Mouse (Mus musculus) liver, embryonic 11.5 days (tissue): Measurements from ENCODE around the gene Duxf3. TPM values are rescaled to one million over a fixed set of nuclear protein-coding genes. Genes with fewer than 3 reads are reported as not detected.
"Not testable (repeated sequence)": the region's sequence is repeated elsewhere in the genome, so short reads cannot be mapped to it uniquely, and the experiment has no call there.

Experiments used
- ATAC-seq: fragments of 200-750 bp; cut with Nextera tagmentation; replicated peaks from 2 replicates; pipeline ENCODE4 v1.8.0; 2017; ENCODE audit warnings: moderate number of reproducible peaks, mild to moderate bottlenecking, moderate TSS enrichment, moderate library complexity; ENCODE audit not compliant: low FRiP score
- DNase-seq: peaks from one replicate; pipeline ENCODE4 v3.0.0-alpha.2; 2017; ENCODE audit warnings: low spot score
- H3K27ac ChIP-seq: fragments of 300-500 bp; sonication (generic); 2 replicates; pipeline ENCODE4 v1.5.1; 2014; ENCODE audit warnings: mild to moderate bottlenecking, low read depth, low read length, control low read depth
- H3K27me3 ChIP-seq: fragments of 300-500 bp; sonication (generic); replicated peaks from 2 replicates; pipeline ENCODE4 v1.6.1; 2014; ENCODE audit warnings: low read length, mixed read lengths; ENCODE audit not compliant: control insufficient read depth, insufficient read depth
- H3K36me3 ChIP-seq: fragments of 300-500 bp; sonication (generic); 2 replicates; pipeline ENCODE4 v1.6.1; 2014; ENCODE audit warnings: mild to moderate bottlenecking, low read length, moderate library complexity, mixed read lengths; ENCODE audit not compliant: control insufficient read depth, insufficient read depth
- H3K4me1 ChIP-seq: fragments of 300-500 bp; sonication (generic); replicated peaks from 2 replicates; pipeline ENCODE4 v1.6.1; 2014; ENCODE audit warnings: low read length, mixed read lengths; ENCODE audit not compliant: control insufficient read depth, insufficient read depth
- H3K4me2 ChIP-seq: fragments of 300-500 bp; sonication (generic); 2 replicates; pipeline ENCODE4 v1.6.1; 2014; ENCODE audit warnings: mild to moderate bottlenecking, control low read depth, moderate library complexity
- H3K4me3 ChIP-seq: fragments of 300-500 bp; sonication (generic); 2 replicates; pipeline ENCODE4 v1.5.1; 2014; ENCODE audit warnings: low read depth, low read length, control low read depth
- H3K9ac ChIP-seq: fragments of 300-500 bp; sonication (generic); 2 replicates; pipeline ENCODE4 v1.6.1; 2014; ENCODE audit warnings: low read depth, low read length, control low read depth
- H3K9me3 ChIP-seq: fragments of 300-500 bp; sonication (generic); 2 replicates; pipeline ENCODE4 v1.6.1; 2016; ENCODE audit warnings: low read length, inconsistent platforms, mixed read lengths; ENCODE audit not compliant: control insufficient read depth
- WGBS: fragments of 180-500 bp; shearing (Covaris S2); extraction: QIAGEN DNeasy Blood & Tissue Kit; methylation state at CpG from one replicate; pipeline ENCODE4 v1.1.7; 2014; 5-methylcytosine and 5-hydroxymethylcytosine counted together
- polyA plus RNA-seq: library from polyadenylated mRNA; unstranded; fragments of >200 nt; fragmentation: Nextera tagmentation; extraction: Ambion mirVana; gene quantifications from 2 replicates; pipeline ENCODE4 v1.2.1, GENCODE M21; 2014

Duxf3 gene
- polyA plus RNA-seq, 1 experiment from 2014 or later = not detected

DNA sequence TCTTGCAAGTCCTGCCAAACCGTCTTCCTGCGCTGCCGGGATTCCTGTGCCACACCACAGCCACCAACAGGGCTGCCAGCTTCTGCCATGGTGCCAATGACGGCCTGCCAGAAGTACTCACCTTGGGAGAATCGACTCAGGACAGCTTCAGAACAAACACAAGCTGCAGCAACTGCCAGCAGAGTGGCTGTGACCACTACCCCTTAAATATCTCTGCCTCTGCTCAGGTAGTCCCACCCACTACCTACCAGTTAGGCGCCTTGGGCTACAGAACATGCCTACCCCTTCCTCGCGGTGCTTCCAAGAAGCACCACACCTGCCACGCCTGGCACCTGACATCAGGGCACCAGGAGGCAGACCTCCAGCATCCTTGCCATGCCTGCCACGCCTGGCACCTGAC is 4.1 kb upstream of the Duxf3 start, which contains the start of gene Gm4981:
TSS of gene Gm4981 (minus strand) at position 89 of the 400 bp plus-strand sequence.
- Histone ChIP-seq H3K36me3 (no peaks in the 10 kb centered on the region), H3K9ac (no peak within 1 kb of the TSS), H3K4me3 (no peak within 1 kb of the TSS), H3K27ac (no peak within 1 kb of the TSS), H3K4me1 (no peaks in the 10 kb centered on the region), H3K27me3 (no peaks in the 10 kb centered on the region), H3K9me3 (peaks cover 7% of the 10 kb centered on the region), H3K4me2 (no peak within 1 kb of the TSS)
- 78% methylated on average over 10 of the region's 10 CpGs for WGBS
- DNase-seq (no peak), ATAC-seq (no peak)

DNA sequence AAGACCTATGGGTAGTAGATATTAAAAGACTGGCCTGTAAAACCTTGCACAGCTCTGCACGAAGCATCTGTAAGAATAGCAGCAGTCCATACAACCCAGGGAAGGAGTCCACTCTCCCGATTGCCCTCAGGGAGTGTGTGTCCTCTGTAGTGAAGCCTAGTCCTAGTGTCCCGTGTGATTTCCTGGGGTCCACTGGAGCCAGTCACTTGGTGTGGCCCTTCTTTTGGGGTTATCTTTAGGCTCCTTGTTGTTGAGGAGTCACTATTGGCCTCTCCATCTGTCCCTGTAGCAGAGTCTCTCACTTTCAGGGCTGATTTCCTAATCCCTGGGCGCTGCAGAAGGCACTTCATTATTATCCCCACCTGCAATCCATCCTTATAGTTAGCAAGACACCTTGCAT is 2.5 kb upstream of the Duxf3 start:
- H3K4me1 ChIP-seq, H3K9ac ChIP-seq, H3K36me3 ChIP-seq, H3K4me3 ChIP-seq, DNase-seq, H3K27ac ChIP-seq, H3K27me3 ChIP-seq, ATAC-seq, H3K4me2 ChIP-seq: not testable (repeated sequence)
- 75% methylated on average over 4 of the region's 4 CpGs for WGBS
- peaks cover 12% of the 10 kb centered on the region for H3K9me3 ChIP-seq

DNA sequence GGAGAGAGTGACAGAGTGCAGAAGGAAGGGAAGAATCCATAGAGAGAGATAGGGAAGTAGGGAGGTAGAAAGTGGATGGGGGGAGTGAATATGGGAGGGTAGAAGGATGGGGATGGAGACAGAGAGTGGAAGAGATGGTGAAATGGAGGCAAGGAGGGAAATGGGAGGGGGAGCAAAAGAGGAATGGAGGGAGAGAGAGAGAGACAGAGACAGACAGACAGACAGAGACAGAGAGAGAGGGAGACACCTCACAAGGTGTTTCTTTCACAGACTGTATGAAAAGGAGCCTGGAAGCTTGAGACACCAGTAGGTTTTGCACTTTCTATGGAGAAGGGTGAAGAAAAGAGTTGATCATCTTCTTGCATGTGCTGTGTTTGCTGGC is 1.3 kb upstream of the Duxf3 start:
- H3K9me3 ChIP-seq, H3K27me3 ChIP-seq, H3K4me1 ChIP-seq, ATAC-seq, H3K36me3 ChIP-seq, DNase-seq, H3K4me3 ChIP-seq, H3K27ac ChIP-seq, H3K9ac ChIP-seq, H3K4me2 ChIP-seq: not testable (repeated sequence)

DNA sequence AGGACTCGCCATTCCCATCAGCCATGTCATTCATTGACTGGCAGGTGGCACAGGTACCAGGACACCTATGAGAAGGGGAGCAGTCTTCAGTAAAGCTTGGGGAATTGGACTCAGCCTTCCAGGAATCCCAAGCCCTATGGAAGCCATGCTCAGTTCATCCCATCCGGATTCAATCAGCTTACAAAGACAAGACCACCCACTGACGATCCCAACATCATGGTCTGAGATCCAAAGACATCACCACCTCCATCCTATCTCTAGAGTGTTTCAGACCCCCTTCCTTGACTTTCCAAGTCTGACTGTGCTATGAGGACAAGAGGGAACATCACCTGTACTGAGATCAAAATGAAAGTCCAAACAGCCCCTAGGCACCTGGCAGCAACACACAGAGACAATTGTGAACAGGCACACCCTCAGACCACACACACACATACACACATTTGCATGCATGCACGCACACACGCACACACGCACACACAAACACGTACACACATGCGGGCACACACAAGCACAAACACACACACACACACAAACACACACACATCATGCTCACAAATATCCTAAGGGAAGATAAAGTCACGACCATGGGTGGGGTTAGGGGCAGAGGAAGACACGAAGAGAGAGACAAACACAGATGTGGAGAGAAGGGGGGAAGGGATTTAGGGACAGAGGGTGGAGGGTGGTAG is 722 bp upstream of the Duxf3 start:
- H3K4me3 ChIP-seq, DNase-seq, H3K36me3 ChIP-seq, H3K9ac ChIP-seq, H3K27me3 ChIP-seq, H3K27ac ChIP-seq, H3K4me1 ChIP-seq, H3K9me3 ChIP-seq, H3K4me2 ChIP-seq: not testable (repeated sequence)
- ATAC-seq = peak; percentile 37
- 73% methylated on average over 9 of the region's 10 CpGs for WGBS

DNA sequence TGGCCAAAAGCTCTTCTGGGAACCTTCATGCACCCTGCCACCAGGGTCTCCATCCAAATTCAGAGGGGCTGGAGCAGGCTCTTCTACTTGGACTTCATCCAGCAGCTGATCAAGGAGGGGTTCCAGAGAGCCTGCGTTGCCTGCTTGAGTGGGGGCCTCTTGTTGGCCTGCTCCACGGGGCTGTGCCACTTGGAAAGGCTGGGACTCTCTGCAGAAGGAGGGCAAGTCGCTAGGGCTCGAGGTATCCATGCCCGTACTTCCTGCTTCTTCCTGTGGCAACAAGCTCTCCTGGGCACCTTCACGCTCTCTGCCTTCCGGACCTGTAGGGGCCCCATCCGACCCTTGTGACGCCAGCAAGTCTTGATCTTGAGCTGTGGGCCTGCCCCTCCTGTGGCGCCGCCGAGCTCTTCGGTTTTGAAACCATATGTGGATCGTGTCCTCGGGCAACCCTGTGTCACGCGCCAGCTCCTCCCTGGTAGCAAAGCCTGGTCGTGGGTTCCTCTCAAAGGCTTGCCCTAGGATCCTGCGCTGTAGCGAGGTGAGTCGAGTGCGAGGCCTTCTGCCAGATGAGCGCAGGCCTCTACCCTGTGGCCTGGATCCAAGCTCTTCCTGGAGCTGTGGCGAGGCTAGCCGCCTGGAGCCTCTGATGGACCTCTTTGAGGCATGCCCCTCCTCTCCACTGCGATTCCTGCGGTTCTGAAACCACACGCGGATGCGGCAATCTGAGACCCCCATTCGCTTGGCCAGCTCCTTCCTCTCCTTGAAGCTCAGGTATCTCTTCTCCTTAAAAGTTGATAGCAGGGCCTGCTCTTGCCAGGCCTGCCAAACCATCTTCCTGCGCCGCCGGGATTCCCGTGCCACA is 465 bp downstream of the Duxf3 start:
- H3K4me2 ChIP-seq, H3K27ac ChIP-seq, H3K4me3 ChIP-seq, H3K4me1 ChIP-seq, H3K36me3 ChIP-seq, H3K27me3 ChIP-seq, H3K9ac ChIP-seq, H3K9me3 ChIP-seq: not testable (repeated sequence)
- ATAC-seq (peak; percentile 78), DNase-seq (peak; percentile 79)
- 85% methylated on average over 32 of the region's 35 CpGs for WGBS

DNA sequence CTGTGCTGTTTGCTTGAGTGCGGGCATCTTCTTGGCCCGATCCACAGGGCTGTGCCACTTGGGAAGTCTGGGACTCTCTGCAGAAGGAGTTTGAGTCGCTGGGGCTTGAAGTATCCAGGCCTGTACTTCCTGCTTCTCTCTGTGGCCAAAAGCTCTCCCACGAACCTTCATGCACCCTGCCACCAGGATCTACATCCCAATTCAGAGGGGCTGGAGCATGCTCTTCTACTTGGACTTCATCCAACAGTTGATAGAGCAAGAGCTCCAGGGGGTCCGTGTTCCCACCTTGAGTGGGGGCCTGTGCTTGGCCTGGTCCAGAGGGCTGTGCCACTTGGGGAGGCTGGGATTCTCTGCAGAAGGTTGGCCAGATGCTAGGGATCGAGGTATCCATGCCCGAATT is 1.4 kb downstream of the Duxf3 start:
- H3K27ac ChIP-seq, H3K9me3 ChIP-seq, H3K9ac ChIP-seq, H3K4me3 ChIP-seq, H3K4me1 ChIP-seq, H3K27me3 ChIP-seq, H3K36me3 ChIP-seq, H3K4me2 ChIP-seq, DNase-seq: not testable (repeated sequence)
- WGBS = 78% methylated on average over 5 of the region's 7 CpGs
- peak; percentile 21; the same call in 1 of the 2 replicates for ATAC-seq

DNA sequence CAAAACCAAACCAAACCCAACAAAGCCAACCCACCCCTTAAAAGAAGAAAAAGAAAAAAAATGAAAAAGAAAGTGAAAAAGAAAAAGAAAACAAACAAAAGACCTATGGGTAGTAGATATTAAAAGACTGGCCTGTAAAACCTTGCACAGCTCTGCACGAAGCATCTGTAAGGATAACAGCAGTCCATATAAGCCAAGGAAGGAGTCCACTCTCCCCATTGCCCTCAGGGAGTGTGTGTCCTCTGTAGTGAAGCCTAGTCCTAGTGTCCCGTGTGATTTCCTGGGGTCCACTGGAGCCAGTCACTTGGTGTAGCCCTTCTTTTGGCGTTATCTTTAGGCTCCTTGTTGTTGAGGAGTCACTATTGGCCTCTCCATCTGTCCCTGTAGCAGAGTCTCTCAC is 2.5 kb downstream of the Duxf3 start:
- not testable (repeated sequence) for H3K36me3 ChIP-seq, ATAC-seq, H3K27me3 ChIP-seq, H3K27ac ChIP-seq, H3K9me3 ChIP-seq, H3K4me3 ChIP-seq, H3K4me2 ChIP-seq, DNase-seq, H3K9ac ChIP-seq, H3K4me1 ChIP-seq
- WGBS = 57% methylated on average over 3 of the region's 3 CpGs

DNA sequence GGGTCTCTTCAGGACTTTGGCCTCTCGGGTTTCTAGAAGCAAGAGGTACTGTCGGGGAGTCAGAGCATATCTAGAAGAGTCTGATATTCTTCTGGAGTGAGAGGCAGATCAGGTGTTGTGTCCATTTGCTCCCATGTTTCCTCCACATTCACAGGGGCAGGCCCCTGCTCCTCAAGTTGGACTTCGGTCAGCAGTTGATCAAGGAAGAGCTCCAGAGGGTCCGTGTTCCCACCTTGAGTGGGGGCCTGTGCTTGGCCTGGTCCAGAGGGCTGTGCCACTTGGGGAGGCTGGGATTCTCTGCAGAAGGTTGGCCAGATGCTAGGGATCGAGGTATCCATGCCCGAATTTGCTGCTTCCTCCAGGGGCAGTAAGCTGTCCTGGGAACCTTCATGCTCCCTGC is 4.7 kb downstream of the Duxf3 start:
- H3K4me3 ChIP-seq, H3K9ac ChIP-seq, H3K4me1 ChIP-seq, H3K36me3 ChIP-seq, DNase-seq, H3K27ac ChIP-seq, H3K27me3 ChIP-seq, ATAC-seq, H3K4me2 ChIP-seq: not testable (repeated sequence)
- peaks cover 13% of the 10 kb centered on the region; the same call in 1 of the 2 replicates for H3K9me3 ChIP-seq
- WGBS = 82% methylated on average over 2 of the region's 6 CpGs

DNA sequence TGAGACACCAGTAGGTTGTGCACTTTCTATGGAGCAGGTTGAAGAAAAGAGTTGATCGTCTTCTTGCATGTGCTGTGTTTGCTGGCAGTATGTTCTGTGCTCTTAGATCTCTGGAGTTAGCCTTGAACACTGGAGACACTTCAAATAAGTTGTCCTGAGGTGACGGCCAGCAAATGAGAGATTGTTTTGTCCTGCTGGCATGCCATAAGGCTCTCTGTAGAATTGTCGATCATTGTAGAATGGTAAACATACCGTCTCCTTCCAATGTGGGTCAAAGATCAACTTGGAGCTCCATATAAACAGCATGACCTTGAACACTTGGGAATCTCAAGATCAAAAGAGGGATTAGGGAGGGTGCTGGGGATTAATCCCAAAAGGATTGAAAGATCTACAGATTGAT is 6.1 kb downstream of the Duxf3 start:
- peak; percentile 53 for DNase-seq
- ATAC-seq = not testable (repeated sequence)

More for the DNA sequence above, 6.1 kb downstream of the Duxf3 start:
- not testable (repeated sequence) for H3K36me3 ChIP-seq, H3K9ac ChIP-seq, H3K27me3 ChIP-seq, H3K9me3 ChIP-seq, H3K4me2 ChIP-seq, H3K4me1 ChIP-seq, H3K4me3 ChIP-seq, H3K27ac ChIP-seq
- 82% methylated on average over 4 of the region's 4 CpGs for WGBS
